Mouse (Mus musculus) limb, embryonic 11.5 days (tissue): ENCODE results near the gene Luc7l2. TPM values are rescaled to one million over a fixed set of nuclear protein-coding genes. Genes with fewer than 3 reads are reported as not detected.

Experiments
- ATAC-seq: fragments of 200-750 bp; cut with Nextera tagmentation; 2 replicates; pipeline ENCODE4 v1.8.0; 2017; ENCODE audit warnings: low read depth; ENCODE audit not compliant: insufficient number of reproducible peaks, low FRiP score, low TSS enrichment
- DNase-seq: peaks from one replicate; pipeline ENCODE4 v3.0.0-alpha.2; 2015; ENCODE audit warnings: low spot score
- H3K27ac ChIP-seq: fragments of 300-500 bp; sonication (generic); replicated peaks from 2 replicates; pipeline ENCODE4 v1.5.1; 2014; ENCODE audit warnings: low read depth, mild to moderate bottlenecking, low read length
- H3K27me3 ChIP-seq: fragments of 300-500 bp; sonication (generic); 2 replicates; pipeline ENCODE4 v1.6.1; 2014; ENCODE audit warnings: mild to moderate bottlenecking, low read length, mixed read lengths; ENCODE audit not compliant: control insufficient read depth, insufficient read depth
- H3K36me3 ChIP-seq: fragments of 300-500 bp; sonication (generic); 2 replicates; pipeline ENCODE4 v1.6.1; 2014; ENCODE audit warnings: mild to moderate bottlenecking, low read length, moderate library complexity, mixed read lengths; ENCODE audit not compliant: control insufficient read depth, insufficient read depth
- H3K4me1 ChIP-seq: fragments of 300-500 bp; sonication (generic); 2 replicates; pipeline ENCODE4 v1.6.1; 2014; ENCODE audit warnings: low read length, mixed read lengths; ENCODE audit not compliant: control insufficient read depth, insufficient read depth
- H3K4me2 ChIP-seq: fragments of 300-500 bp; sonication (generic); 2 replicates; pipeline ENCODE4 v1.6.1; 2014; ENCODE audit warnings: low read depth, mild to moderate bottlenecking, moderate library complexity; ENCODE audit not compliant: severe bottlenecking
- H3K4me3 ChIP-seq: fragments of 300-500 bp; sonication (generic); 2 replicates; pipeline ENCODE4 v1.5.1; 2014; ENCODE audit warnings: low read depth, low read length
- H3K9ac ChIP-seq: fragments of 300-500 bp; sonication (generic); 2 replicates; pipeline ENCODE4 v1.6.1; 2014; ENCODE audit warnings: mild to moderate bottlenecking, low read length
- H3K9me3 ChIP-seq: fragments of 300-500 bp; sonication (generic); 2 replicates; pipeline ENCODE4 v1.6.1; 2016; ENCODE audit warnings: low read length; ENCODE audit not compliant: control insufficient read depth
- WGBS: fragments of 180-500 bp; shearing (Covaris S2); extraction: QIAGEN DNeasy Blood & Tissue Kit; methylation state at CpG from one replicate; pipeline ENCODE4 v1.1.7; 2014; 5-methylcytosine and 5-hydroxymethylcytosine counted together
- polyA plus RNA-seq: library from polyadenylated mRNA; unstranded; fragments of >200 nt; fragmentation: Nextera tagmentation; extraction: Ambion mirVana; gene quantifications from 2 replicates; pipeline ENCODE4 v1.2.1, GENCODE M21; 2014

Luc7l2 gene
- polyA plus RNA-seq, 1 experiment from 2014 or later, result 42.7 TPM

DNA sequence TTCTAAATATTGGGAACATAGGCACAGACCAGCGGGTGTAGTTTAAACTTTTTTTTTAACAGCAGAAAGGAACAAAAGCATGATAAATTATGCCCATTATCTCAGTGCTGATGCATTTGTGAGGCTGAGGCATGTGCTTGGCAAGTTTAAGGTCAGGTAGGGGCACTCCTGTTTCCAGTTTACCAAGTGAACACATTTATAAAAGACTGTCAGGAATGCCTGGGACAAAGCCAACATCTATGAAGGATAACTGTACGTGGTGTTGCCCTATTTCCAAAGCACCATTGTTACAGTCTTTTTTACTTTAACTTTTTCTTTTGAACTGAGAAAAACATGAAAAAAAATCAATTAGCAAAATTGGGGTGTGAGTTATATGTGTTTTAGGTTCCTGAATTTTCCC, 58.8 kb downstream of the Luc7l2 start:
- no peaks in the 10 kb centered on the region for H3K4me1 ChIP-seq
- ATAC-seq, result no peak

DNA sequence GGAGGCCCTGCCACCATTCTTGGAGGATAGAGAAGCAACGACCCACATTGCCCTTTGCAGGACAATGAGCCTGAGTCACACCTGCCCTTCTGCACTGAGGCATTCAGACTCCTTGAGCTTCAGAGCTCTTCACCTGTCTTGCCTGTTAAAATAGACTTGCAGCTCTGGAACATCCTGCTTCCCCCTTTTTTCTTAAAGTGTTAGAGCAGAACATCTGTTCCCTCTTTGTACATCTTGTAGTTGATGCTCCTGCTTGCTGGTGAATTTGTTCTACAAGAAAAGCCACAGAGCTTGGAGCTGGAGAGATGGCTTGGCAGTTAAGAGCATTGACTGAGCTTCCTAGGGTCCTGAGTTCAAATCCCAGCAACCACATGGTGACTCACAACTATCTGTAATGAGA, 71.3 kb downstream of the Luc7l2 start:
- no peak overlapping the region for H3K27ac ChIP-seq
- DNase-seq, result no peak
- WGBS, result 90% methylated on average over 1 of the region's 1 CpGs
- H3K9me3 ChIP-seq, result no peaks in the 10 kb centered on the region
- ATAC-seq, result no peak
- H3K27me3 ChIP-seq, result no peaks in the 10 kb centered on the region
- H3K4me2 ChIP-seq, result no peak overlapping the region
- H3K4me3 ChIP-seq, result no peak overlapping the region
- H3K4me1 ChIP-seq, result no peaks in the 10 kb centered on the region
- peaks cover 9% of the 10 kb centered on the region for H3K36me3 ChIP-seq
- H3K9ac ChIP-seq, result no peak overlapping the region

More for the DNA sequence above, 58.8 kb downstream of the Luc7l2 start:
- Histone ChIP-seq H3K4me2 (no peak overlapping the region), H3K9ac (no peak overlapping the region), H3K36me3 (peaks cover 2% of the 10 kb centered on the region; the same call in 1 of the 2 replicates), H3K9me3 (no peaks in the 10 kb centered on the region), H3K27me3 (no peaks in the 10 kb centered on the region), H3K27ac (no peak overlapping the region), H3K4me3 (no peak overlapping the region)
- DNase-seq, result no peak
- 83% methylated on average over 2 of the region's 2 CpGs for WGBS

DNA sequence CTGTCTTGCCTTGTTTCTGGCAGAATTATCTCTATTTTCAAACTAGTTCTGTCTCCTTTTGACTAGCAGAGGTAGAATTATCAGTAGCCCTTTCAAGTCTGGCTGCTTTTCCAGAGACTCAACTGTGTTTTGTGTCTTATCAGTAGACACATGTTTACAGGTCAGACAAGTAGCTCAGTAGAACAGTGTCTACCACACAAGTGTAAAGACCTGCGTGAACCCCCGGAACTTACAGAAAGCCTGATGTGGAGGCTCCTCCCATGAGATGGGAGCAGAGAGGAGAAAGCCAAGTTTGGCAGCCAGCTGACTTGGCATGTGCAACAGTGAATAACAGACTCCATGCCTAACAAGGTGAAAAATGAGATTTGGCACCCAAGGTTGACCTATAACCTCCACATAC, 72.3 kb downstream of the Luc7l2 start:
- WGBS, result 90% methylated on average over 2 of the region's 2 CpGs
- ATAC-seq (no peak), DNase-seq (no peak)
- Histone ChIP-seq H3K36me3 (peaks cover 5% of the 10 kb centered on the region; the same call in 1 of the 2 replicates), H3K27me3 (no peaks in the 10 kb centered on the region), H3K4me1 (no peaks in the 10 kb centered on the region), H3K4me2 (no peak overlapping the region), H3K9me3 (no peaks in the 10 kb centered on the region), H3K9ac (no peak overlapping the region), H3K4me3 (no peak overlapping the region), H3K27ac (no peak overlapping the region)

DNA sequence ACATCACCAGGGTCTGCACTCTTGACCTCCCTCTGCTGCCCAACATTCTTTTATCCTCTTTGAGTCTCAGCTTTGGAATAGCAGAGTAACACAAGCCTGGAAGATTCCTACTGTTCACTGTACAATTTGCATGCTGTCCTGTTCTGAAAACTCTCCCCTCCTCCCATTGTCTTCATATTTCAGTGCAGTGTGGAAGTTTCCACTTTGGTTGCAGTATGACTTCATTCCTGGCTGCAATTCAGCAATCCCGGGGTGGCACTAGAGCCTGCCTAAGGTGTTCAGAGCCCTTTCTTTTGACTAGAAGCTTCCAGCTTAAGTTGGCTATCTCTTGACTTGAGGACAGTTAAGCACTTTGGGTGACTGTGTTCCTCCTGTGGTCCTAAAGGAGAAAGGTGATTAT, 73.3 kb downstream of the Luc7l2 start:
- 93% methylated on average over 1 of the region's 1 CpGs for WGBS
- H3K36me3 ChIP-seq, result no peaks in the 10 kb centered on the region; the same call in 1 of the 2 replicates
- no peak overlapping the region for H3K27ac ChIP-seq
- H3K4me2 ChIP-seq, result no peak overlapping the region
- H3K4me1 ChIP-seq, result no peaks in the 10 kb centered on the region
- H3K9me3 ChIP-seq, result no peaks in the 10 kb centered on the region
- H3K9ac ChIP-seq, result no peak overlapping the region
- DNase-seq (no peak), ATAC-seq (no peak)
- H3K27me3 ChIP-seq, result no peaks in the 10 kb centered on the region
- H3K4me3 ChIP-seq, result no peak overlapping the region

DNA sequence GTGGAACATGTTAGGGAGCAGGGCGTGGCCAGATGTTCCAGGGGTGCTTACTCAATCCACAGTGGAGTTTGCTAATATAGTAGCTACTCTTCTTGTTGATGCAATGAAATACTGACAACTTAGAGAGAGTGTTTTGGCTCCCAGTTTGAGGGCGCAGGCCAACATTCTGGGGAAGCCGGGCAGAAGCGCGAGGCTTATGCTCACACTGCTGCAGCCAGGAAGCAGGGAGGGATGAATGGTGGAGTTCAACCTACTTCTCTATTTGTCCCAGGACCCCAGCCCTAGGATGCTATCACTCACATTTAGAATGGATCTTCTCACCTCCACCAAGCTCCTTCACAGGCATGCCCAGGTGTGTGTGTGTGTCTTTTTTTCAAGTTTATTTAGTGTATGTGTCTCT, 75.0 kb downstream of the Luc7l2 start:
- peak; percentile 14 for DNase-seq
- H3K27me3 ChIP-seq, result no peaks in the 10 kb centered on the region
- no peak overlapping the region for H3K27ac ChIP-seq
- WGBS, result 95% methylated on average over 5 of the region's 5 CpGs
- H3K9ac ChIP-seq, result no peak overlapping the region
- no peak overlapping the region for H3K4me3 ChIP-seq
- no peaks in the 10 kb centered on the region for H3K9me3 ChIP-seq
- no peaks in the 10 kb centered on the region for H3K36me3 ChIP-seq
- H3K4me1 ChIP-seq, result no peaks in the 10 kb centered on the region
- H3K4me2 ChIP-seq, result no peak overlapping the region
- no peak for ATAC-seq

DNA sequence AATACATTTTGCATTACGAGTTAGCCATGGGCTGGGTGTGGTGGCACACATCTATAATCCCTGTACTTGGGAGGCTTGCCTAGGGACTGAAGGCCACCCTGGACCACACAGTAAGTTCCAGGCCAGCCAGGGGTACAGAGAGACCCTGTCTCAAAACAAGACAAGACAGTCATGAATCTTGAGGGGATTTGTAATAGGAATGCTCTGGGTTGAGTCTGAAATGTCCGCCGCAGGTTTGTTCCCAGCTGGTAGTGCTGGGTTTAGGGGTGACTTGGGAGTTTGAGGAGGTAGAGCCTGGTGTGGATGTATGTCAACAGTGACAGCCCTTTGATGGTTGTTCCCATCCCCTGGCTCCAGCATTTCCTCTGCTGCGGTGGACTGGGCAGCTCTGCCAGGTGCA, 75.9 kb downstream of the Luc7l2 start:
- Histone ChIP-seq H3K9ac (no peak overlapping the region), H3K36me3 (no peaks in the 10 kb centered on the region), H3K4me3 (no peak overlapping the region), H3K9me3 (no peaks in the 10 kb centered on the region), H3K27ac (no peak overlapping the region), H3K4me1 (no peaks in the 10 kb centered on the region), H3K4me2 (no peak overlapping the region), H3K27me3 (no peaks in the 10 kb centered on the region)
- ATAC-seq, result no peak
- 92% methylated on average over 4 of the region's 4 CpGs for WGBS
- peak; percentile 17 for DNase-seq

DNA sequence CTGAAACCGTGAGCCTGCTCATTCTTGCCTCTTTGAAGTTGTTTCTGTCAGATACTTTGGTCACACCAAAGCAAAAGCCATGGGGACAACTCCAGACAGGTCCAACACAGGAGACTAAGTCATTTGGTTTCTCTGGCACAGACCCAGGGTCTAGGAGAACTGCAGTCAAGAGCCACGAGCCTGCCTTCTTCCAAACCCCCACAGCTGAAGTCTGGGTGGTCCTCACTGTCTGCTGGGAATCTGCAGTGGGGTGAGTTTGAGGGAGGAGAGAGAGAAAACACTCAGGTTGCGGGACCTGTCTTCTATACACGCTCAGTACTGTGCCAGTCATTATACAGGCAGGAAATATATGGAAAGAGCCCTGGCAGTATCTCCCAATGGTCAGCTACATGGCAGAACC, 76.4 kb downstream of the Luc7l2 start:
- Histone ChIP-seq H3K9ac (no peak overlapping the region), H3K27ac (no peak overlapping the region), H3K4me3 (no peak overlapping the region), H3K36me3 (no peaks in the 10 kb centered on the region), H3K27me3 (no peaks in the 10 kb centered on the region), H3K4me1 (no peaks in the 10 kb centered on the region), H3K4me2 (no peak overlapping the region), H3K9me3 (no peaks in the 10 kb centered on the region)
- DNase-seq (peak; percentile 14), ATAC-seq (no peak)
- 86% methylated on average over 4 of the region's 4 CpGs for WGBS

DNA sequence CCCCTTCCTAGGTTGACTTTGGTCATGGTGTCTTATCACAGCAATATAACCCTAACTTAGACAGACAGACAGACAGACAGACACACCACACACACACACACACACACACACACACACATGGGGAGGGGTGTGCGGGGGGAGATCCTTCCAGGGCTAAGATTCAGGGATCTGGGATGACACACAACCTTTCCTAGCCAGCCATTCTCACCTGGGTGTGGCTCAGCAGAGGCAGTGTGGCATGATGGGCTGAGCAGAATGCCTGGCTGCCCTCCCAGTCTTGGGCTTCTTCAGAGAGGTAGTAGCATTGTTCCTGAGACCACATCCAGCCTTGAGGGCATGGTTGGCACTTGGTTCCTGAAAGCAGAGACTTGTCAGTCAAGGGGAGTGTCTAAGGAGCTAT, 78.4 kb downstream of the Luc7l2 start:
- no peak for ATAC-seq
- H3K9me3 ChIP-seq, result no peaks in the 10 kb centered on the region
- H3K4me1 ChIP-seq, result no peaks in the 10 kb centered on the region
- no peak overlapping the region for H3K4me3 ChIP-seq
- peaks cover 9% of the 10 kb centered on the region for H3K27me3 ChIP-seq
- no peak overlapping the region for H3K4me2 ChIP-seq
- 95% methylated on average over 1 of the region's 1 CpGs for WGBS
- H3K9ac ChIP-seq, result no peak overlapping the region
- no peak for DNase-seq
- H3K27ac ChIP-seq, result no peak overlapping the region
- no peaks in the 10 kb centered on the region for H3K36me3 ChIP-seq

DNA sequence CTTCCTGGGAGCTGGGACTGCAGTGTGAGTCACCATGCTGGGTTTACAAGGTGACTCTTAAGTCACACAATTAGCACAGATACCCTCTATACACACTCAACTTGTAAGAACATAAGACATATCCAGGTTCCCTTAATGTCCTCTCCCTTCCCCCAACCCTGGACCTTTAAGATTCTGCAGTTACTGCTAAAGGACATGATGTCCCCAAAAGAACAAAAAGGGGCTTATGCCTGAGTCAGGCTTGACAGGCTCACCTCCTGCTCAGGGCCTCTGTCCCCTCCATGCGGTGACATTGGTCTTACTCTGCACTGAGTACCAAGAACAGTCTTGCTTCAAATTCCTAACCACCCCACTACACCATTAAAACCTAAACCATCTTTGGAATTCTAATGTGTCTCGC, 81.7 kb downstream of the Luc7l2 start:
- ATAC-seq, result no peak
- Histone ChIP-seq H3K4me2 (no peak overlapping the region), H3K27me3 (peaks cover 40% of the 10 kb centered on the region), H3K4me1 (peaks cover 8% of the 10 kb centered on the region; the same call in 1 of the 2 replicates), H3K27ac (no peak overlapping the region), H3K36me3 (no peaks in the 10 kb centered on the region), H3K4me3 (no peak overlapping the region), H3K9me3 (no peaks in the 10 kb centered on the region), H3K9ac (no peak overlapping the region)
- DNase-seq, result no peak
- 76% methylated on average over 2 of the region's 2 CpGs for whole genome bisulfite sequencing
